ENCODE assay signal across 9 mouse cellular contexts in the genomic region with DNA sequence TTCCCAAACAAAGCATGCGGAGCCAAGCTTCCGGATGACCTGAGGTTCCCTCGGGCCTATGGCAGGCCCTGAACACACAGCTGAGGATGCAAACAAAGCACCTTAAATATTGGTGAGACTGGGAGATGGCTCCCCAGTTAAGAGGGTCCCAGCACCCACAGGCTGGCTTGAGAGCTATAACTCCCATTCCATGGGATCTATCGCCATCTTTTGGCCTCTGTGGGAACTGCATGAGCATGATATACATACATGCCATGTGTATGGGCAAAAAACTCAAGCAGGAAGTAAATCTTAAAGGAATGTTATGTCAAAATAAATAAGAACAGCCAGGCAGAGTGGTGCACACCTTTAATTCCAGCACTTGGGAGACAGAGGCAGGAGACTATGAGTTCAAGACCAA. TPM values are rescaled to one million over a fixed set of nuclear protein-coding genes. Genes with fewer than 3 reads are reported as not detected.
A peak's percentile ranks its signal among the peaks of the same experiment; 100 is the strongest.
DNase-seq lines count a peak whose midpoint lies in the region; ATAC-seq lines count a peak whose summit lies in the region.
"Had no signal": no experiment of that assay in that cellular context is flagged by ENCODE, and none has a peak within 500 bp of the region (broad histone marks: within the 10 kb centered on the region; RNA-seq: fewer than 3 reads in every experiment).

No protein-coding gene starts in this region.

- H3K27ac ChIP-seq in hindbrain, embryonic 10.5 days: no peak overlapping the region
- no peak overlapping the region for H3K27ac ChIP-seq in hindbrain, embryonic 14.5 days
- H3K27ac ChIP-seq: neural tube, embryonic 13.5 days had no signal

- no peak overlapping the region for H3K9ac ChIP-seq in hindbrain, embryonic 14.5 days
- H3K9ac ChIP-seq: neural tube, embryonic 13.5 days had no signal

- 75% methylated on average over 4 of the region's 4 CpGs for WGBS in hindbrain, embryonic 10.5 days
- WGBS in hindbrain, embryonic 14.5 days: 74% methylated on average over 4 of the region's 4 CpGs

- intact Hi-C loops in gastrocnemius, postnatal 14 days (cut with DNase I; ENCODE audit: low total_unique reads): no loop called here

- no peaks in the 10 kb centered on the region for H3K27me3 ChIP-seq in hindbrain, embryonic 10.5 days (ENCODE audit: insufficient read depth, poor library complexity, severe bottlenecking)
- H3K27me3 ChIP-seq in hindbrain, embryonic 14.5 days (ENCODE audit: control insufficient read depth, insufficient read depth, low read length): no peaks in the 10 kb centered on the region
- H3K27me3 ChIP-seq: neural tube, embryonic 13.5 days had no signal

- H3K4me1 ChIP-seq in hindbrain, embryonic 10.5 days (replicated peaks): peaks cover 13% of the 10 kb centered on the region
- peaks cover 7% of the 10 kb centered on the region for H3K4me1 ChIP-seq in hindbrain, embryonic 14.5 days (replicated peaks; ENCODE audit: control insufficient read depth, insufficient read depth, low read length)

- H3K36me3 ChIP-seq in hindbrain, embryonic 10.5 days: 0 out of 2 replicates have a peak, but pooled peaks cover under 1% of the 10 kb centered on the region
- H3K36me3 ChIP-seq in hindbrain, embryonic 14.5 days (replicated peaks; ENCODE audit: control insufficient read depth, insufficient read depth): no peaks in the 10 kb centered on the region
- H3K36me3 ChIP-seq: neural tube, embryonic 13.5 days had no signal

- no peak overlapping the region for H3K4me2 ChIP-seq in hindbrain, embryonic 14.5 days (replicated peaks)
- H3K4me2 ChIP-seq: neural tube, embryonic 13.5 days had no signal

- H3K4me3 ChIP-seq in hindbrain, embryonic 10.5 days: no peak overlapping the region
- no peak overlapping the region for H3K4me3 ChIP-seq in hindbrain, embryonic 14.5 days (replicated peaks; ENCODE audit: low read length)
- H3K4me3 ChIP-seq: neural tube, embryonic 13.5 days had no signal

- no peak for ATAC-seq in hindbrain, embryonic 14.5 days (ENCODE audit: low FRiP score)

- peak; percentile 22 for DNase-seq in hindbrain, embryonic 10.5 days (ENCODE audit: low spot score)
- no peak for DNase-seq in hindbrain, embryonic 14.5 days (ENCODE audit: low spot score)
- DNase-seq in A20 (ENCODE audit: low read depth, low spot score): peak; percentile 66
- peak; percentile 64 for DNase-seq in NIH3T3 (ENCODE audit: low read depth)
- DNase-seq in lung, postnatal 36 days: peak; percentile 67
- peak; percentile 41 to 53 for DNase-seq in thymus, postnatal 36 days
- DNase-seq in layer of hippocampus, adult 18-20 months (ENCODE audit: low spot score in 2 of 2): no peak
- DNase-seq in gastrocnemius, postnatal 14 days: no peak

- peaks cover 10% of the 10 kb centered on the region; the same call in 1 of the 2 replicates for H3K9me3 ChIP-seq in hindbrain, embryonic 10.5 days
- no peaks in the 10 kb centered on the region for H3K9me3 ChIP-seq in hindbrain, embryonic 14.5 days (ENCODE audit: control insufficient read depth, low read length)
- H3K9me3 ChIP-seq: neural tube, embryonic 13.5 days had no signal

RNA-seq across cellular contexts. Expression of gene 1810055G02Rik, which starts 15.8 kb away (rescaled TPM):
- 45.7 and 46.9 TPM in 2 replicates for polyA plus RNA-seq in hindbrain, embryonic 10.5 days (2016; fragmentation: Nextera tagmentation; extraction: Ambion mirVana)
- polyA plus RNA-seq in hindbrain, embryonic 14.5 days (2014; fragmentation: Nextera tagmentation; extraction: Ambion mirVana): 34.0 and 38.1 TPM in 2 replicates
- 10 to 100 TPM; 23.4 to 24.3 TPM for total RNA-seq in layer of hippocampus, adult 18-20 months (2021)
- 10 to 100 TPM in 1 of 2 experiments, 1 to 10 TPM in 1; 9.7 to 15.9 TPM for total RNA-seq in gastrocnemius, postnatal 14 days (2021)

RNA-seq across cellular contexts. Expression of gene Lrp5, which starts 37.5 kb away (rescaled TPM):
- 3.1 and 3.5 TPM in 2 replicates for polyA plus RNA-seq in hindbrain, embryonic 10.5 days (2016; fragmentation: Nextera tagmentation; extraction: Ambion mirVana)
- polyA plus RNA-seq in hindbrain, embryonic 14.5 days (2014; fragmentation: Nextera tagmentation; extraction: Ambion mirVana): 1.4 and 1.8 TPM in 2 replicates
- total RNA-seq in layer of hippocampus, adult 18-20 months (2021): 10 to 100 TPM in 1 of 2 experiments, 1 to 10 TPM in 1; 9.2 to 10.4 TPM
- total RNA-seq in gastrocnemius, postnatal 14 days (2021): 10 to 100 TPM; 33.0 to 39.3 TPM

RNA-seq across cellular contexts. Expression of gene Kmt5b, which starts 43.3 kb away (rescaled TPM):
- polyA plus RNA-seq in hindbrain, embryonic 10.5 days (2016; fragmentation: Nextera tagmentation; extraction: Ambion mirVana): 30.6 and 37.1 TPM in 2 replicates
- polyA plus RNA-seq in hindbrain, embryonic 14.5 days (2014; fragmentation: Nextera tagmentation; extraction: Ambion mirVana): 56.9 and 57.9 TPM in 2 replicates
- total RNA-seq in layer of hippocampus, adult 18-20 months (2021): 10 to 100 TPM; 50.1 to 51.6 TPM
- 10 to 100 TPM; 20.1 to 20.2 TPM for total RNA-seq in gastrocnemius, postnatal 14 days (2021)

Comparison
In these comparisons a context has a peak if more than half of its experiments do, and no peak if none do; other contexts are left out.
1. DNase-seq: peak in hindbrain, embryonic 10.5 days (single experiment), A20 (single experiment), NIH3T3 (single experiment), lung, postnatal 36 days (single experiment) and thymus, postnatal 36 days (2 of 2); none in hindbrain, embryonic 14.5 days (single experiment), layer of hippocampus, adult 18-20 months (0 of 2) and gastrocnemius, postnatal 14 days (single experiment).